Mouse (Mus musculus) lung, postnatal 0 days (tissue): ENCODE measurements around the gene Krtap5-3.

Source experiments
- CTCF ChIP-seq: IDR thresholded peaks from 2 replicates; pipeline ENCODE4 v1.5.1; 2016; ENCODE audit warnings: antibody characterized with exemption, mild to moderate bottlenecking
- EP300 ChIP-seq: IDR thresholded peaks from 2 replicates; pipeline ENCODE4 v1.6.1; 2016; ENCODE audit warnings: antibody characterized with exemption, mild to moderate bottlenecking, control low read depth

DNA sequence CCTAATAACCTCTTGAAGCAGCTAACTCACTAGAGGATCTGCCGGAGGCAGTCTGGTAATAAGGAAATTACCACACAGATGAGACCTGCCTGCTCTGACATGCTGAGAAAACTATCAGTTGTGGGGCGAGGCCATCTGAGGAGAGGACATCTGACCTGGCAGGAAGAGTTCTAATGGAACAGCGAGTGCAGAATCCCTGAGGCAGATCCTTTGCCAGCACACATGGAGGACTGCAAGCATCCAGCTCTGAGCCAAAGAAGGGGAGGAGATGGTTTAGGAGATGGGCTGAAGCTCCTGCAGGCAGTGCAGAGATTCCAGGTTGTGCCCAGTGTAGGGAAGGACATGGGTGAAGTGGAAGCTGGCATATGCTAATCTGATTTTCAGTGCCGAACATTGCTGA, 49.0 kb upstream of the Krtap5-3 start:
- TF ChIP-seq CTCF (no peak), EP300 (no peak)
